Mouse (Mus musculus): ENCODE data around the gene Rad51b. TPM values are rescaled to one million over a fixed set of nuclear protein-coding genes. Genes with fewer than 3 reads are reported as not detected.

The Rad51b gene
- polyA plus RNA-seq, 1 experiment from 2014 or later: 6.5 TPM

- Histone ChIP-seq H3K27ac (ENCODE audit: low read depth, low read length) (no peak overlapping the region; the same call in 1 of the 2 replicates), H3K9me3 (ENCODE audit: control insufficient read depth, low read length) (no peaks in the 10 kb centered on the region), H3K36me3 (ENCODE audit: control insufficient read depth, insufficient read depth, low read length) (no peaks in the 10 kb centered on the region), H3K4me2 (replicated peaks; ENCODE audit: low read depth, low read length) (no peak overlapping the region), H3K27me3 (ENCODE audit: control insufficient read depth, insufficient read depth, low read length) (no peaks in the 10 kb centered on the region), H3K4me3 (ENCODE audit: low read depth, low read length) (no peak overlapping the region), H3K4me1 (replicated peaks; ENCODE audit: control insufficient read depth, insufficient read depth, low read length) (peaks cover 6% of the 10 kb centered on the region; the same call in 1 of the 2 replicates), H3K9ac (ENCODE audit: low read depth, low read length) (no peak overlapping the region)
- ATAC-seq (ENCODE audit: low FRiP score): no peak
- DNase-seq (ENCODE audit: low spot score): no peak
- 66% methylated on average over 9 of the region's 9 CpGs for WGBS
Measured at GRCm38 (mm10) chr12:79707565-79708422, 410.7 kb downstream of the Rad51b start.

- DNase-seq (ENCODE audit: low spot score) (no peak), ATAC-seq (ENCODE audit: low FRiP score) (no peak)
- Histone ChIP-seq H3K9ac (ENCODE audit: low read depth, low read length) (no peak overlapping the region), H3K27me3 (ENCODE audit: control insufficient read depth, insufficient read depth, low read length) (no peaks in the 10 kb centered on the region), H3K9me3 (ENCODE audit: control insufficient read depth, low read length) (no peaks in the 10 kb centered on the region), H3K4me2 (replicated peaks; ENCODE audit: low read depth, low read length) (no peak overlapping the region), H3K4me1 (replicated peaks; ENCODE audit: control insufficient read depth, insufficient read depth, low read length) (peaks cover 6% of the 10 kb centered on the region; the same call in 1 of the 2 replicates), H3K27ac (ENCODE audit: low read depth, low read length) (0 out of 2 replicates have a peak overlapping the region, but pooled peaks have one; percentile 31), H3K4me3 (ENCODE audit: low read depth, low read length) (no peak overlapping the region), H3K36me3 (ENCODE audit: control insufficient read depth, insufficient read depth, low read length) (no peaks in the 10 kb centered on the region)
- WGBS: 65% methylated on average over 5 of the region's 5 CpGs
Measured at GRCm38 (mm10) chr12:79708423-79708733, 411.3 kb downstream of the Rad51b start.

- Histone ChIP-seq H3K4me3 (ENCODE audit: low read depth, low read length) (no peak overlapping the region), H3K4me1 (replicated peaks; ENCODE audit: control insufficient read depth, insufficient read depth, low read length) (no peaks in the 10 kb centered on the region; the same call in 1 of the 2 replicates), H3K27ac (ENCODE audit: low read depth, low read length) (no peak overlapping the region), H3K4me2 (replicated peaks; ENCODE audit: low read depth, low read length) (no peak overlapping the region), H3K36me3 (ENCODE audit: control insufficient read depth, insufficient read depth, low read length) (no peaks in the 10 kb centered on the region), H3K9ac (ENCODE audit: low read depth, low read length) (no peak overlapping the region), H3K9me3 (ENCODE audit: control insufficient read depth, low read length) (no peaks in the 10 kb centered on the region), H3K27me3 (ENCODE audit: control insufficient read depth, insufficient read depth, low read length) (no peaks in the 10 kb centered on the region)
- ATAC-seq (ENCODE audit: low FRiP score) (no peak), DNase-seq (ENCODE audit: low spot score) (no peak)
Measured at GRCm38 (mm10) chr12:79713286-79713685, 416.2 kb downstream of the Rad51b start.

GRCm38 (mm10) chr12:79714484-79714883 lies 417.4 kb downstream of the Rad51b start:
- H3K27me3 ChIP-seq (ENCODE audit: control insufficient read depth, insufficient read depth, low read length): no peaks in the 10 kb centered on the region
- H3K4me2 ChIP-seq (replicated peaks; ENCODE audit: low read depth, low read length): no peak overlapping the region
- DNase-seq (ENCODE audit: low spot score): no peak
- H3K9ac ChIP-seq (ENCODE audit: low read depth, low read length): no peak overlapping the region
- no peak overlapping the region for H3K4me3 ChIP-seq (ENCODE audit: low read depth, low read length)
- no peaks in the 10 kb centered on the region for H3K36me3 ChIP-seq (ENCODE audit: control insufficient read depth, insufficient read depth, low read length)
- WGBS: 63% methylated on average over 6 of the region's 6 CpGs
- H3K9me3 ChIP-seq (ENCODE audit: control insufficient read depth, low read length): no peaks in the 10 kb centered on the region
- peaks cover 2% of the 10 kb centered on the region; the same call in 1 of the 2 replicates for H3K4me1 ChIP-seq (replicated peaks; ENCODE audit: control insufficient read depth, insufficient read depth, low read length)
- no peak for ATAC-seq (ENCODE audit: low FRiP score)
- peak overlapping the region; percentile 20; the same call in 1 of the 2 replicates for H3K27ac ChIP-seq (ENCODE audit: low read depth, low read length)

- Histone ChIP-seq H3K9ac (ENCODE audit: low read depth, low read length) (peak overlapping the region; percentile 7; the same call in 1 of the 2 replicates), H3K27ac (ENCODE audit: low read depth, low read length) (peak overlapping the region; percentile 77), H3K27me3 (ENCODE audit: control insufficient read depth, insufficient read depth, low read length) (no peaks in the 10 kb centered on the region), H3K4me3 (ENCODE audit: low read depth, low read length) (no peak overlapping the region), H3K36me3 (ENCODE audit: control insufficient read depth, insufficient read depth, low read length) (no peaks in the 10 kb centered on the region), H3K4me1 (replicated peaks; ENCODE audit: control insufficient read depth, insufficient read depth, low read length) (peaks cover 7% of the 10 kb centered on the region), H3K9me3 (ENCODE audit: control insufficient read depth, low read length) (no peaks in the 10 kb centered on the region), H3K4me2 (replicated peaks; ENCODE audit: low read depth, low read length) (no peak overlapping the region)
- WGBS: 21% methylated on average over 12 of the region's 12 CpGs
- ATAC-seq (ENCODE audit: low FRiP score) (no peak), DNase-seq (ENCODE audit: low spot score) (peak; percentile 41)
Measured at GRCm38 (mm10) chr12:79715506-79716345, 418.6 kb downstream of the Rad51b start.

GRCm38 (mm10) chr12:79719091-79719846 lies 422.2 kb downstream of the Rad51b start:
- no peaks in the 10 kb centered on the region for H3K9me3 ChIP-seq (ENCODE audit: control insufficient read depth, low read length)
- no peak overlapping the region for H3K9ac ChIP-seq (ENCODE audit: low read depth, low read length)
- ATAC-seq (ENCODE audit: low FRiP score) (peak; percentile 92), DNase-seq (ENCODE audit: low spot score) (peak; percentile 66)
- H3K4me2 ChIP-seq (replicated peaks; ENCODE audit: low read depth, low read length): no peak overlapping the region
- peaks cover 7% of the 10 kb centered on the region for H3K4me1 ChIP-seq (replicated peaks; ENCODE audit: control insufficient read depth, insufficient read depth, low read length)
- WGBS: 11% methylated on average over 10 of the region's 10 CpGs
- H3K27me3 ChIP-seq (ENCODE audit: control insufficient read depth, insufficient read depth, low read length): no peaks in the 10 kb centered on the region
- H3K36me3 ChIP-seq (ENCODE audit: control insufficient read depth, insufficient read depth, low read length): no peaks in the 10 kb centered on the region
- H3K4me3 ChIP-seq (ENCODE audit: low read depth, low read length): no peak overlapping the region
- H3K27ac ChIP-seq (ENCODE audit: low read depth, low read length): peak overlapping the region; percentile 93

GRCm38 (mm10) chr12:79719847-79720201 lies 422.7 kb downstream of the Rad51b start:
- ATAC-seq (ENCODE audit: low FRiP score) (0 out of 2 replicates have a peak, but pooled peaks have one; percentile 13), DNase-seq (ENCODE audit: low spot score) (no peak)
- H3K27me3 ChIP-seq (ENCODE audit: control insufficient read depth, insufficient read depth, low read length): no peaks in the 10 kb centered on the region
- WGBS: 0% methylated on average over 1 of the region's 1 CpGs
- no peaks in the 10 kb centered on the region for H3K36me3 ChIP-seq (ENCODE audit: control insufficient read depth, insufficient read depth, low read length)
- no peak overlapping the region for H3K9ac ChIP-seq (ENCODE audit: low read depth, low read length)
- peaks cover 7% of the 10 kb centered on the region for H3K4me1 ChIP-seq (replicated peaks; ENCODE audit: control insufficient read depth, insufficient read depth, low read length)
- no peaks in the 10 kb centered on the region for H3K9me3 ChIP-seq (ENCODE audit: control insufficient read depth, low read length)
- peak overlapping the region; percentile 93 for H3K27ac ChIP-seq (ENCODE audit: low read depth, low read length)
- H3K4me2 ChIP-seq (replicated peaks; ENCODE audit: low read depth, low read length): no peak overlapping the region
- H3K4me3 ChIP-seq (ENCODE audit: low read depth, low read length): no peak overlapping the region

- Histone ChIP-seq H3K36me3 (ENCODE audit: control insufficient read depth, insufficient read depth, low read length) (no peaks in the 10 kb centered on the region), H3K9ac (ENCODE audit: low read depth, low read length) (no peak overlapping the region), H3K4me1 (replicated peaks; ENCODE audit: control insufficient read depth, insufficient read depth, low read length) (peaks cover 1% of the 10 kb centered on the region; the same call in 1 of the 2 replicates), H3K27me3 (ENCODE audit: control insufficient read depth, insufficient read depth, low read length) (no peaks in the 10 kb centered on the region), H3K4me2 (replicated peaks; ENCODE audit: low read depth, low read length) (no peak overlapping the region), H3K4me3 (ENCODE audit: low read depth, low read length) (no peak overlapping the region), H3K27ac (ENCODE audit: low read depth, low read length) (no peak overlapping the region), H3K9me3 (ENCODE audit: control insufficient read depth, low read length) (peaks cover 8% of the 10 kb centered on the region)
- ATAC-seq (ENCODE audit: low FRiP score) (no peak), DNase-seq (ENCODE audit: low spot score) (no peak)
Measured at GRCm38 (mm10) chr12:79724875-79725274, 427.8 kb downstream of the Rad51b start.

All from hindbrain, embryonic 11.5 days (tissue).